Mouse (Mus musculus) cerebellum, adult 2 months (tissue): ENCODE results near the gene Trim31. TPM values are rescaled to one million over a fixed set of nuclear protein-coding genes. Genes with fewer than 3 reads are reported as not detected.

Experiments
- DNase-seq, 2 experiments: peaks; one replicate each; pipeline ENCODE4 v3.0.0; 2021
- H3K27ac ChIP-seq: fragments of 200-500 bp; 2 replicates; pipeline ENCODE4 v1.5.1; 2012; ENCODE audit warnings: low read length, control low read depth, inconsistent platforms; ENCODE audit not compliant: insufficient read depth
- H3K27me3 ChIP-seq: fragments of 200-500 bp; 2 replicates; pipeline ENCODE4 v1.6.1; 2012; ENCODE audit warnings: inconsistent platforms, mild to moderate bottlenecking, low read length, moderate library complexity; ENCODE audit not compliant: control insufficient read depth, insufficient read depth
- H3K4me1 ChIP-seq: fragments of 200-500 bp; 2 replicates; pipeline ENCODE4 v1.6.1; 2011; ENCODE audit warnings: low read length; ENCODE audit not compliant: control insufficient read depth, insufficient read depth
- H3K4me3 ChIP-seq: fragments of 200-500 bp; replicated peaks from 2 replicates; pipeline ENCODE3; 2011; ENCODE audit warnings: mild to moderate bottlenecking, low read depth, low read length, control low read depth; ENCODE audit not compliant: insufficient read depth
- CTCF ChIP-seq: fragments of 200-500 bp; IDR thresholded peaks from 2 replicates; pipeline ENCODE4 v1.5.1; 2011; ENCODE audit warnings: low read depth, mild to moderate bottlenecking, control low read depth, low read length, moderate library complexity, borderline replicate concordance; ENCODE audit not compliant: insufficient read depth
- POLR2A ChIP-seq: fragments of 200-500 bp; IDR thresholded peaks from 2 replicates; pipeline ENCODE4 v1.6.1; 2011; ENCODE audit warnings: low read length, control low read depth, borderline replicate concordance; ENCODE audit not compliant: insufficient read depth
- WGBS: fragments of 180-500 bp; shearing (Covaris S2); methylation state at CpG from one replicate; pipeline ENCODE4 v1.1.7; 2018; 5-methylcytosine and 5-hydroxymethylcytosine counted together
- polyA plus RNA-seq: library from polyadenylated mRNA; depleted of rRNA; stranded (reverse); fragments of >200 nt; gene quantifications from 2 replicates; pipeline ENCODE4 v1.2.3, GENCODE M21; 2012; rRNA removed

Gene Trim31
- polyA plus RNA-seq: not detected in 2 replicates

DNA sequence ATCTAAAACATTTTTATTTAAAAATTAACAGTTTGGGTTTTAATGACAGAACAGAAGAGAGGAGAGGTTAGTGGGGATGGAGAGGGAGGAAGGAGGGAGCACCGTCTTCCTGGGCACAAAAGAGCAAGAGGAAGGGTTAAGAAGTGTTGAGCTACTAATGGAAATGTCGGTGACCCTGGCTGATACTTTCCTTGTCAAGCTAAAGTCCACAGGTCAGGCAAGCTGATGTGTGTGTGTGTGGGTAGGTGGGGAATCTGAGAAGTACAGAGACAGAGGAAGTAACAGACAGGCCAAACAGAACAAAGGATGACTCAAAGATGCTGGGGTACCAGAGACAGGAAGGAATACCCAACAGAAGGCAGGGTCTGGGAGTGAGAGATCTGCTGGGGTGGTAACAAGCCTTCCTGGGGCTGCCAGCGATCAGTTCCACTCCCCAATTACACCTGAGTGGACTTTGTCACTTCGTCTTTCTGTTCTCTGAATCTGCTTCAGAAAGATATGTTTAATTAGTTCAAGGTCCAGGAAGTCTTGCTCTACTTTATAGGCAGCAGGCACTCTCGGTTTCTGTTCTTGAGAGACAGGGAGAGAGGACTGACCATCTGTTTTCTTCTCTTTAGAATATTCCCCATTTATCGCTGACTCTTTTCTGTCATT, at the start of gene Trim31:
Gene Trim31, plus strand, starts transcription at position 567 of the 654 bp plus-strand sequence.
- H3K4me3 ChIP-seq: no peak within 1 kb of the TSS
- no peak for DNase-seq
- 73% methylated on average over 6 of the region's 6 CpGs for WGBS
- no peaks in the 10 kb centered on the region for H3K27me3 ChIP-seq
- H3K27ac ChIP-seq: no peak within 1 kb of the TSS
- no peaks in the 10 kb centered on the region for H3K4me1 ChIP-seq
- TF ChIP-seq CTCF (no peak), POLR2A (no peak)

DNA sequence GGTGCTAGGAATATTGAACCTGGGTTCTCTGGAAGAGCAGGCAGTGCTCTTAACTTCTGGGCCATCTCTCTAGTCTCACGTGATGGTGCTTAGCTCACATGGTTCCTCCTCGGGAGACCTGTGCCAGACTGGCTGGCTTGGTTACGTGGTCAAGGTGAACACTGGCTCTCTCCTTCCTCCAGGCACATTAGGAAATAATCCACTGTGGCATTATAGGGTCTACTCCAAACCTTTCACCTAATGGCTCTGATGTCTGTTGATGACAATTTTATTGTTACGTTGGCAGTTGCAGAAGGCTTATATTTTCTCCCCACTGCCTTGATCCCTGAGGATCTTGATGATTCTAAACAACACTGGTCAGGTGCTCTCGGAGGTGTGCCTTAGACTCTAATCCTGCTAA, 49.0 kb upstream of the Trim31 start:
- H3K4me3 ChIP-seq: no peak overlapping the region
- H3K27me3 ChIP-seq: no peaks in the 10 kb centered on the region
- 40% methylated on average over 5 of the region's 5 CpGs for WGBS
- peaks cover 10% of the 10 kb centered on the region; the same call in 1 of the 2 replicates for H3K4me1 ChIP-seq
- no peak overlapping the region for H3K27ac ChIP-seq
- TF ChIP-seq POLR2A (no peak), CTCF (no peak)
- no peak for DNase-seq

DNA sequence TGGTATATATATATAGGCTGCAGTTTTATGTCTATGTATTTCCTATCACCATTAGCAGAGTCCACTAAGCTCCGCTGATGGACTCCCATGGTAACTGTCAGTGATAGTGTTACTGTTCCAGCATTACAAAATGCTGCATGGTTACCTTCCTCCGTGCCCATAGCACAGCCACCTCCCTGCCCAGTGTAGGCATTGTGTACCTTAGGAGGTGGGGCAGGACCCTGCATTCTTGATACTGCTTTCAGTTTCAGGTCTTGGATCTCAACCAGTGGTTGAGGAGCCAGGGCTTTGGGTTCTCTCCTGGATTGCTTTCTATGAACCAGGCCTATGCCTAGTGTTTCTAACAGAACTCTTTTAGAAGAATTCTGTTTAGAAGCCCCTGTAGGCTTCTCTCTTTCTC, 47.9 kb upstream of the Trim31 start:
- no peak overlapping the region for H3K27ac ChIP-seq
- H3K4me1 ChIP-seq: peaks cover 10% of the 10 kb centered on the region; the same call in 1 of the 2 replicates
- no peak overlapping the region for H3K4me3 ChIP-seq
- no peak for DNase-seq
- H3K27me3 ChIP-seq: no peaks in the 10 kb centered on the region
- 86% methylated on average over 2 of the region's 2 CpGs for WGBS
- TF ChIP-seq POLR2A (no peak), CTCF (no peak)

DNA sequence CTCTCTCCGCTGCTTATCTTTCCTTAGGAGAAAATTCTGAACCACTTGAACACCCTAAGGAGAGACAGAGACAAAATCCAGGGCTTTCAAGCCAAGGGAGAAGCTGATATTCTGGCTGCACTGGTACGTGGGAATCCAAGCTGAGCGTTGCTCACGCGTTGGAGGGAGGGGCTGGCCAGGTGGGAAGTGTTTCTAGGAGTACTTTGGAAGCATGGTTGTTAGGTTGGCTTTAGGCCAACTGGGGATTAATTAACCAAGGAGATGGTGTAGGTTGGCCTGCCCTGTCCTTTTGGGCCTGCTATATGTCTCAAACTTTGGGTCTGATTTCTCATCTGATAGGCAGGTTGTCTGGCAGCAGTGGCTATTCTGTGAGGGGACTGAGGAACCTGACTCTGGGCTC, 46.7 kb upstream of the Trim31 start:
- WGBS: 69% methylated on average over 5 of the region's 5 CpGs

DNA sequence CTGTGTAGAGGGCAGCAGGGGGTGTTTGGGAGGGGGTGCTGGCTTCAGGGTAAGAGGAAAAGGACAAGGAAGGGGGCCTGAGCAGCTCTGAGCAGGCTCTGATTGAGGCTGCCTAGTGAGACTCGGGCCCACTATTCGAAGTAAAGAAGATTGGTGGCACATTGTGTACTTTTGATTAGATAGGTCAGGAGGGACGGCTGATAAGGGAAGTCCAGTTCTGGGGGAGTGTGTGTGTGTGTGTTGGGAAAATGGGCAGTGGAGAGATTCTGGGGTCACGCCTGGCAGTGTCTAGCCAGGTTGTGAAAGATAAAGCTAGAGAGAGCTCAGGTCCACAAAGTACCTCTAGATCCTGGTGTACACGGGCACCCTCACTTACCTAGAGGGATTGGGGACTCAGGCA, 46.3 kb upstream of the Trim31 start:
- DNase-seq: no peak
- Histone ChIP-seq H3K4me3 (no peak overlapping the region), H3K27ac (no peak overlapping the region), H3K27me3 (no peaks in the 10 kb centered on the region), H3K4me1 (peaks cover 10% of the 10 kb centered on the region; the same call in 1 of the 2 replicates)
- WGBS: 96% methylated on average over 5 of the region's 5 CpGs
- no peak for TF ChIP-seq POLR2A
- no peak for TF ChIP-seq CTCF

More for the DNA sequence above, 46.7 kb upstream of the Trim31 start:
- Histone ChIP-seq H3K4me1 (peaks cover 10% of the 10 kb centered on the region; the same call in 1 of the 2 replicates), H3K4me3 (no peak overlapping the region), H3K27me3 (no peaks in the 10 kb centered on the region), H3K27ac (no peak overlapping the region)
- no peak for DNase-seq
- no peak for TF ChIP-seq CTCF
- no peak for TF ChIP-seq POLR2A

DNA sequence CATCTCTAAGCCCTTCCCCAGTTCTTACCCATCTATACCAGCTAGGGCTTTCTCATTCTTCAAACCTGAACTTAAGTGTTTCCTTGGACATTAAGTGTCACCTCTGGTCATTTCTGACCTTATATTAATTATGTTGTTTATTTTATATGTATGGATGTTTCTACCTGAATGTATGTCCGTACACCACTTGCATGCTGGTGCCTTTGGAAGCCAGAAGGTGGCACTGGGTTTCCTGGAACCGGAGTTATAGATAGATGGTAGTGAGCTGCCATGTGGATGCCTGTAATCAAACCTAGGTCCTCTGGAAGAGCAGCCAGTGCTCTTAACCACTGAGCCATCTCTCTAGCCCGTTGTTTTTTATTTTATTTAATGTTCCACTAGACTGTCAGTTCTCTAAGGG, 42.4 kb upstream of the Trim31 start:
- 97% methylated on average over 3 of the region's 3 CpGs for WGBS
- no peak for DNase-seq
- Histone ChIP-seq H3K4me3 (no peak overlapping the region), H3K4me1 (peaks cover 5% of the 10 kb centered on the region; the same call in 1 of the 2 replicates), H3K27ac (no peak overlapping the region), H3K27me3 (no peaks in the 10 kb centered on the region)
- TF ChIP-seq CTCF: no peak
- TF ChIP-seq POLR2A: no peak

DNA sequence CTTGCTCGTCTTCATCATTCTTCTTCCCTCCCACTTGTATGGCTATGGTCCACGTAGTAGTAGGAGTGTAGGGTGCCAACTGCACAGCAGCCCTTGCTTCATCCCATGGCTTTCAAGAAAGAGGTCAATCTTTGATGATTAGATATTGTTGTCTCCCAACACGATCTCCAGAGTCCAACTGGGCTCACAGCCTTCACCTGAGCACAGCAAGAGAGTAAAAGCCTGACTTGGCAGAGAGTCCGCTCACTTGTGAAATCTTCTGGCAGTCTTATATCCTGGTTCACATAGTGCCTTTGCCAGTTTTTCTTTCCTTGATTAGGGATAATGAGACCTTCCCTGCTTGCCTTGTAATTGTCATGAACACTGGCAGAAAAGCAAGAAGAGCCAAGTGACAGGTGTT, 41.7 kb upstream of the Trim31 start:
- Histone ChIP-seq H3K27me3 (no peaks in the 10 kb centered on the region), H3K27ac (no peak overlapping the region), H3K4me3 (no peak overlapping the region), H3K4me1 (0 out of 2 replicates have a peak, but pooled peaks cover under 1% of the 10 kb centered on the region)
- DNase-seq: no peak
- WGBS: 78% methylated on average over 4 of the region's 4 CpGs
- TF ChIP-seq POLR2A (no peak), CTCF (no peak)

DNA sequence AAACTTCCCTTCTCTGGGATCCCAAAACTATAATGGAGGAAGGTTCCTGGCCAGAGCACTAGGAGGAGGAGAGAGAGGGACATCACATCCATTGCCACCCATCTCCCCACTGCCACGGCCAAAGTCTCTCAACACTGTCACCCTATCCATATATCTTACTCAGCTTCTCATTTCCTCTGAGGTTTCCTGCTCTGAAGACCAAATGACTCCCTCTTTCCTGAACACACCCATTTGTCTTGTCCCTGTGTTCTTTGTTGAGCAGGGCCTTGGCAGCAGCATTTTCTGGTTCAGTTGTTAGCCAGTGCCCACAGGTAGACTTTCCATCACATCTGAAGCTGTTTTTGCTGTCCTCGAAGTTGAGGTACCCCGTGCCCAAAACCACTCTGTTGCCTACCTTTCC, 39.7 kb upstream of the Trim31 start:
- 90% methylated on average over 3 of the region's 3 CpGs for WGBS
- Histone ChIP-seq H3K4me3 (no peak overlapping the region), H3K27me3 (no peaks in the 10 kb centered on the region), H3K27ac (no peak overlapping the region), H3K4me1 (no peaks in the 10 kb centered on the region)
- no peak for TF ChIP-seq POLR2A
- TF ChIP-seq CTCF: no peak
- no peak for DNase-seq
